Mouse (Mus musculus) left cerebral cortex, postnatal 36 days (tissue): ENCODE data around the gene Gm44579. TPM values are rescaled to one million over a fixed set of nuclear protein-coding genes. Genes with fewer than 3 reads are reported as not detected.

ENCODE experiments used
- DNase-seq, 2 experiments: peaks; one replicate each; pipeline ENCODE4 v3.0.0; 2021 to 2022; ENCODE audit warnings: low spot score in 2 of 2, mixed read lengths in 1 of 2
- intact Hi-C: fragments of 180-260 bp; cut with DNase I; formaldehyde crosslinking; loops from one replicate; pipeline ENCODE4 v1.15.1; 2025
- total RNA-seq, 2 experiments: library from RNA; stranded (reverse); gene quantifications; 2 replicates each; pipeline ENCODE4 v1.2.3; 2021

Gm44579 gene
- total RNA-seq, result under 1 TPM in 1 of 2 experiments, not detected in 1; 0.15 TPM

GRCm38 (mm10) chr15:98220877-98221276 is at the start of gene Gm44579, which contains the start of gene Olfr287:
Gm44579 (minus strand) TSS chr15:98220977.
Olfr287 (minus strand) TSS chr15:98221056.
- intact Hi-C loops, result no loop called here
- DNase-seq, result no peak

GRCm38 (mm10) chr15:98257776-98258175 is 37.0 kb upstream of the Gm44579 start:
- intact Hi-C loops, result no loop called here
- no peak for DNase-seq

GRCm38 (mm10) chr15:98257193-98257592 is 36.4 kb upstream of the Gm44579 start, which contains the start of gene H1fnt:
H1fnt (minus strand) TSS chr15:98257293.
- DNase-seq, result no peak
- intact Hi-C loops, result no loop called here

DNA sequence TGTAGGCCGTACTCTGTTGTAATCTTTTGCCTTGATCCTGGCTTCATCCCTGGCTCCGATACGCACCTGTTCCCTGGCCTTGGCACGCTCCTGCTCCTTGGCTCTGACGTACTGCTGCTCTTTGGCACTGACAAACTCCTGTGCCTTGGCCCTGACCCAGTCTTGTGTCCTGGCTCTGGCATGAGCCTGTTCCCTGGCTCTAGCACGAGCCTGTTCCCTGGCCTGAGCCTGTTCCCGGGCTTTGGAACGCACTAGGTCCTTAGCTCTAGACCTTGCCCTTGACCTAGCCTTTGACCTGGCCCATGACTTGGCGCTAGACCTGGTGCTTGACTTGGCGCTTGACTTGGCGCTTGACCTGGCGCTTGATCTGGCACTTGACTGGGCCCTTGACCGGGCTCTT is 35.5 kb upstream of the Gm44579 start:
- no peak for DNase-seq
- intact Hi-C loops, result no loop called here

DNA sequence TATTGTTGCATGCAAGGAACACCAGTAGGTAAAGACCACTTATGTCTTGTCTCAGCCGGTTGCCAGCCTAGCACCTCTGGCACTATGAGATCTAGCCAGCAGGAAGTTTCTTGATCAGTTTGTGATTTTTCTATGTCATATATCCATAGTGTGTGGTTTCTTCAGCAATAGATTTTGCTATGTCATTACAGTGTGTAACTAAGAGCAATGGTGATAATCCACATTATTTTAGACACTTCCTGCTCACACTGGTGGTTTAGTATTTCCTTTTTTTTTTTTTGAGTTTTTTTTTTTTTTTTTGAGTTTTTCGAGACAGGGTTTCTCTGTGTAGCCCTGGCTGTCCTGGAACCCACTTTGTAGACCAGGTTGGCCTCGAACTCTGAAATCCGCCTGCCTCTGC is 14.7 kb upstream of the Gm44579 start:
- intact Hi-C loops, result no loop called here
- no peak for DNase-seq

DNA sequence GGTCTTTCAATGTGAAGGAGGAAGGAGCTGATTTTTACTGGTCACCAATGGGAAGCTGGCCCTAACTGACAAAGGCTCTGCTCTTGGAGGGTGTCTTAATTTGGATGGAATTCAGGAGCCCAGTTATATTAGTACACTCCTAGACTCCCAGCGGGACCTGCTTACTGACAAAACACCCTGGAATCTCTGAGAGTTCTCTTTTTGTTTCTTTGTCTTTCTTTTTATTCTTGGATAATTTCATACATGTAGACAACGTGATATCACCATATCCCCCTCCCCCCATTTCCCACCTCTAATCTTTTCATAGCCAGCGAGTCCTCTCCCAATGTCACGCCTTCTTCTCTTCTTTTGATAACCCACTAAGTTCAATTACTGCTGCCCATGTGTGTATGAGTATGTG is 13.6 kb upstream of the Gm44579 start, which contains the start of gene Olfr286:
TSS of gene Olfr286 (minus strand) at position 101 of the 400 bp plus-strand sequence.
- DNase-seq, result no peak
- intact Hi-C loops, result no loop called here

GRCm38 (mm10) chr15:98226096-98226495 is 5.3 kb upstream of the Gm44579 start:
- DNase-seq, result no peak

DNA sequence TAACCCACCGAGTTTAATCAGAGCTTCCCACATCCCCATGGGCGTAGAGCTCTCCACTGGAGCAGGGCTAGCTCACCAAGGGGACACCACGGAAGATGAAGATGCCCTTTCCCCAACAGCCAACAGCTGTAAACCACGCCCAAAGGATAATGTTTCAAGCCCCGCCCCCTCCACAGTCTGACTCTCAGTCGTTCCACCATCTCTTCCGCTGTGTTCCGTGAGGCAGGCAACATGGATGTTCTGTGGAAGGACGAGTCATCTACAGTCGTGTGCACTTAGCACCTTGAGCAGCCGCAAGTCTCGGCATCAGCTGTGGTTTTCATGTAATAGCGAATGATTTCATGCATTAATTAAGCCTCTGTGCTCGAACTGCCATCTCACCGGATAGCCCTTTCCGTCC is 4.8 kb upstream of the Gm44579 start:
- DNase-seq, result no peak
- intact Hi-C loops, result no loop called here

More at GRCm38 (mm10) chr15:98226096-98226495, 5.3 kb upstream of the Gm44579 start:
- intact Hi-C loops, result no loop called here

DNA sequence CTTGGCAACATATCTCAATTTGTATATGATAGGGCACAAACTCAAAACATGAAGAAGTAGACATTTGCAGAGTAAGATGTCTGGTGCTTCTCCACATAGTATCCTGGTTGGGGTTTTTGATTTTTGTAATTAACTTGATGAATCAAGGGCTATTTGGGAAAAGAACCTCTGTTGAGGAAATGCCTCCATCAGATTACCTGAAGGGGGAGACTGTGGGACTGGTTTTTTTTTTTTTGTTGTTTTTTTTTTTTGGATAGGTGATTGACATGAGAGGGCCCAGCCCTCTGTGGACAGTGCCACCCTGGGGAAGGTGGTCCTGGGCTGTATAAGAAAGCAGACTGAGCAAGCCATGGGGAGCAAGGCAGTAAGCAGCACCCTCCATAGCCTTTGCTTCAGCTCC is 1.6 kb upstream of the Gm44579 start:
- intact Hi-C loops, result no loop called here
- no peak for DNase-seq

DNA sequence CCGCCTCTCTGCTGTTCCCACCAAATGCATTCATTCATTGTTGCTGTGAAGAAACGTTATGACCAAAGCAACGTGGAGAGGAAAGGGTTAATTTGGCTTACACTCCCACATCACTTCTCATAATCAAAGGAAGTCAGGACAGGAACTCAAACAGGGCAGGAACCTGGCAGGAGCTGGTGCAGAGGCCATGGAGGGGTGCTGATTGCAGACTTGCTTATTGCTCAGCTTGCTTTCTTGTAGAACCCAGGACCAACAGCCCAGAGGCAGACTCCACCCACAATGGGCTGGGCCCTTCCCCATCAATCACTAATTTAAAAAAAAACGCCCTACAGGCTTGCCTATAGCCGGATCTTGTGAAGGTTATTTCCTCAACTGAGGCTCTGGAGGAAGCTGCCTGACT is 6.6 kb downstream of the Gm44579 start:
- DNase-seq, result no peak
- intact Hi-C loops, result no loop called here

DNA sequence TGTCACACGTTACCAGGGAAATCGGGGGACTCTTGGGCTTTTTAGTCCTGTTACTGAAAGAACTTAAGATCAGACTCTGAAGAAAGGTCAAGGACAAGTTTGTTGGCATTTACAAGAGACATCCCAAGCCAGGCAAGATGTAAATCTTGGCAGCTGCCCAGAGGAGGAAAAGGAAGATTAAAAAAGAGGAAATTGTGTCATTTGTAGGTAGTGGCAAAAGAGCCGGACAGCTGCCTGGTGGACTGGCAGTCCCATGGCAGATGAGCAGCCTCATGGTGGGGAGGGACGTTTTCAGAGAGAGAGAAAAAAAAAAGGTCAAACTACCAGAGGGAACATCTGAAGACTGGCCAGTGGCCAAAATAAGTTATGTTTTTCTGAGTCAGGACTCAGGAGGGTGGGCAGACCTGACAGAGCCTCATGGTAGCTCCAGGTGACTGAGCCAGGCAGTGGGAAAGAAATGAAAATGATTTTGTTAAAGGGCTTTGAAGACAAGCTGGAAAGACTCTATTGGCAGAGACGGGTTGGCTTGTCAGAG is 7.4 kb downstream of the Gm44579 start:
- intact Hi-C loops, result no loop called here
- DNase-seq, result no peak

- intact Hi-C loops, result no loop called here
- DNase-seq, result no peak
Observed at GRCm38 (mm10) chr15:98209676-98210075, 11.1 kb downstream of the Gm44579 start.

GRCm38 (mm10) chr15:98195442-98195841 is 25.3 kb downstream of the Gm44579 start, which contains the start of gene Olfr288:
Olfr288 (minus strand) TSS chr15:98195542.
- DNase-seq, result no peak
- intact Hi-C loops, result no loop called here

GRCm38 (mm10) chr15:98184456-98184855 is 36.3 kb downstream of the Gm44579 start:
- DNase-seq, result no peak
- intact Hi-C loops, result loop anchor here (5.0 kb wide), 1 partner anchor 113 kb away; the partner anchor contains the start of gene Zfp641

DNA sequence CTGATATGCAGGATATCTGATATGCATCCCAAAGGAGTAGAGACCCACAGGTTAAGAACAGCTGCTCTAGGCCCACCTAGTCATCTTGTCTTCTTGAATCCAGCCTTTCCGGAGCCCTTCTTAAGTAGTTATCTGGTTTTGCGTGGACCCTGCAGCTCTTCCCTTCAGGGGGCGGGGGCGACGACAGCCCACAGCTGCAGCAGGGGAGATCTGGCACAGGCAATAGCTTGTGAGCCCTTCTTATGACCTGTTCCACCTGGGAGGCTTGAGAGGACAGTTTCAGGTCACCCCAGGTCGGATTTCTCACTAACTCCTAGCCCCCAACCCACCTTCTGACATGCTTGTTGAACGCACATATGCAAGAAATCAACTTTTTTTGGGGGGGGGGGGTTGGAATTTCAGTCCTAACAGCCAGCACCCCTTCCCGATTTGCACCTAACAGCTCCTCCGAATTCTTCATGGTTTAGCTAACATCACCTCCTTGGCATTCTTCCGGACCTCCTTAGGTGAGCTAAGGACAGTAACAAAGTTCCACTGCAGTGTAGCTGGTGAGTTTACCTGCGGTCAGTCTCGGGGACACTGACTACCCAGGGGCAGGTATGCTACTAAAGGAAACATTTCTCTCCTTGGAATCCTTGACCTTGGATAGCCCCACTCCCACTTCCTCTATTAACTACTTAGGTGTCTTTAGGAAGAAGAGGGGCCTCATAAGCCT is 38.8 kb downstream of the Gm44579 start:
- intact Hi-C loops, result loop anchor here (2.0 to 5.0 kb wide), 2 partner anchors 115 to 207 kb away; partner anchors contain the start of gene Zfp641
- DNase-seq, result no peak

- DNase-seq, result peak; percentile 92 to 94
- intact Hi-C loops, result loop anchor here (2.0 to 5.0 kb wide), 2 partner anchors 116 to 208 kb away; partner anchors contain the start of gene Zfp641
Observed at GRCm38 (mm10) chr15:98181132-98181711, 39.6 kb downstream of the Gm44579 start.

GRCm38 (mm10) chr15:98180567-98181131 is 40.1 kb downstream of the Gm44579 start:
- DNase-seq, result no peak
- intact Hi-C loops, result loop anchor here (2.0 to 5.0 kb wide), 2 partner anchors 117 to 208 kb away; partner anchors contain the start of gene Zfp641

DNA sequence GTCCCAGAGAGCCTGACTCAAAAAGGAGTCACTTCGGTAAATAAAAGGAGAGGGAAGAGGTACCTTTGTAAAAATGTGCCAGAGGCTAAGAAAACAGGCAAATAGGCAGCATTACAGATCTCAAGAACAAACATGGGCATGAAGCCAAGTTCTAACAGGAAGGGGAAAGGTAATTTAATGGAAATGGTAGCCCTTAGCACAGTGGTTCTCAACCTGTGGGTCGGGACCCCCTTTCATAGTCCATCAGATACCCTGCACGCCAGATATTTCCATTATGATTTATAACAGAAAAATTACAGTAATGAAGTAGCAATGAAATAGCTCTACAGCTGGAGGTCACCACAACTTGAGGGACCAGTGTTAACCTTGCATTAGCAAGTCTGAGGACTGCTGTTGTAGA is 43.5 kb downstream of the Gm44579 start:
- intact Hi-C loops, result no loop called here
- no peak for DNase-seq

- DNase-seq, result peak; percentile 67 to 75
- intact Hi-C loops, result loop anchor here (2.0 kb wide), 1 partner anchor 85 kb away; no protein-coding TSS in a partner anchor
Observed at GRCm38 (mm10) chr15:98173821-98174220, 47.0 kb downstream of the Gm44579 start.

DNA sequence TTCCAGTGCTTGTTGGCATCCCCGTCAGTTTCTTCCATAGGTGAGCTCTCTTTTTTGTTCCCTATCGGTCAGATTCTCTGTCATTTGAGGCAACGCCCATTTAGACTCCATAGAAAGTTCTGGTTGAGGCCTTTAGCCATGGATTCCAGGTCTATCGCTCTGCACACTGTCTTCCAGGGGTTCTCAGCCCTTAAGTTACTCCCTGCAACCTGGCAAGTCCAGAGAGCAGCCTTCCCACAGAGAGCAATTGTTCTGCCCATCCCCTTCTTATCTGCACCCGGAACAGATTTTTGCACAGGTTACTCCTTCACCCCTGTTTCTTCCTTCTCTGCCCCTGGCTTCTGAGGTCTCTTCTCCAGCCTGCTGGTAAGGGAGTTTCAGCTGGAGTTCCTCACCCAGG is 48.7 kb downstream of the Gm44579 start:
- DNase-seq, result no peak
- intact Hi-C loops, result loop anchor here (2.0 kb wide), 1 partner anchor 83 kb away; no protein-coding TSS in a partner anchor
